19 mouse cellular contexts compared by ENCODE assay signal in genomic region chr4:77316644-77317043, GRCm38 (mm10).
DNase-seq lines count a peak whose midpoint lies in the region; ATAC-seq lines count a peak whose summit lies in the region.
"Had no signal": no experiment of that assay in that cellular context is flagged by ENCODE, and none has a peak within 500 bp of the region (broad histone marks: within the 10 kb centered on the region; RNA-seq: fewer than 3 reads in every experiment).

No protein-coding gene starts in this region.

- peak; percentile 45; the same call in 1 of the 2 replicates for ATAC-seq in hindbrain, embryonic 11.5 days (ENCODE audit: low FRiP score)
- peak; percentile 46 for ATAC-seq in hindbrain, embryonic 12.5 days (ENCODE audit: low FRiP score)
- ATAC-seq in midbrain, embryonic 14.5 days (ENCODE audit: low FRiP score, low TSS enrichment), result peak; percentile 57; the same call in 1 of the 2 replicates
- ATAC-seq in kidney, embryonic 14.5 days (ENCODE audit: low FRiP score, low TSS enrichment), result no peak
- ATAC-seq: intestine, embryonic 15.5 days; liver, embryonic 12.5 days had no signal

- H3K4me1 ChIP-seq in hindbrain, embryonic 11.5 days (replicated peaks; ENCODE audit: control insufficient read depth, insufficient read depth, low read length), result no peaks in the 10 kb centered on the region
- no peaks in the 10 kb centered on the region for H3K4me1 ChIP-seq in hindbrain, embryonic 10.5 days (replicated peaks)
- H3K4me1 ChIP-seq in hindbrain, embryonic 12.5 days, result peaks cover 8% of the 10 kb centered on the region
- peaks cover 10% of the 10 kb centered on the region for H3K4me1 ChIP-seq in midbrain, embryonic 14.5 days (ENCODE audit: control insufficient read depth, insufficient read depth, low read length)
- H3K4me1 ChIP-seq in kidney, embryonic 14.5 days (ENCODE audit: control insufficient read depth, insufficient read depth, low read length), result no peaks in the 10 kb centered on the region
- H3K4me1 ChIP-seq: heart, embryonic 10.5 days; intestine, embryonic 15.5 days; kidney, embryonic 15.5 days; limb, embryonic 10.5 days; liver, embryonic 12.5 days; lung, embryonic 15.5 days had no signal

- H3K36me3 ChIP-seq in hindbrain, embryonic 11.5 days (ENCODE audit: control insufficient read depth, insufficient read depth, low read length), result no peaks in the 10 kb centered on the region
- no peaks in the 10 kb centered on the region for H3K36me3 ChIP-seq in hindbrain, embryonic 10.5 days
- H3K36me3 ChIP-seq in hindbrain, embryonic 12.5 days, result no peaks in the 10 kb centered on the region
- no peaks in the 10 kb centered on the region for H3K36me3 ChIP-seq in midbrain, embryonic 14.5 days (ENCODE audit: control insufficient read depth, insufficient read depth, low read length)
- no peaks in the 10 kb centered on the region for H3K36me3 ChIP-seq in kidney, embryonic 14.5 days (ENCODE audit: control insufficient read depth, insufficient read depth, low read length)
- H3K36me3 ChIP-seq: heart, embryonic 10.5 days; intestine, embryonic 15.5 days; kidney, embryonic 15.5 days; limb, embryonic 10.5 days; liver, embryonic 12.5 days; lung, embryonic 15.5 days had no signal

- H3K9ac ChIP-seq in hindbrain, embryonic 11.5 days (ENCODE audit: low read depth, low read length), result no peak overlapping the region
- H3K9ac ChIP-seq in hindbrain, embryonic 12.5 days, result no peak overlapping the region
- no peak overlapping the region for H3K9ac ChIP-seq in midbrain, embryonic 14.5 days (replicated peaks; ENCODE audit: low read length)
- H3K9ac ChIP-seq in kidney, embryonic 14.5 days (ENCODE audit: low read depth, low read length), result no peak overlapping the region
- H3K9ac ChIP-seq: intestine, embryonic 15.5 days; kidney, embryonic 15.5 days; liver, embryonic 12.5 days; lung, embryonic 15.5 days had no signal

- no peak overlapping the region for H3K4me3 ChIP-seq in hindbrain, embryonic 11.5 days (ENCODE audit: low read depth, low read length)
- no peak overlapping the region for H3K4me3 ChIP-seq in hindbrain, embryonic 10.5 days
- no peak overlapping the region for H3K4me3 ChIP-seq in hindbrain, embryonic 12.5 days
- H3K4me3 ChIP-seq in midbrain, embryonic 14.5 days (replicated peaks; ENCODE audit: low read depth, low read length), result no peak overlapping the region
- H3K4me3 ChIP-seq in kidney, embryonic 14.5 days (ENCODE audit: low read length), result no peak overlapping the region
- H3K4me3 ChIP-seq: heart, embryonic 10.5 days; intestine, embryonic 15.5 days; kidney, embryonic 15.5 days; limb, embryonic 10.5 days; liver, embryonic 12.5 days; lung, embryonic 15.5 days had no signal

- H3K4me2 ChIP-seq in hindbrain, embryonic 11.5 days (replicated peaks; ENCODE audit: low read depth, low read length), result no peak overlapping the region
- no peak overlapping the region for H3K4me2 ChIP-seq in hindbrain, embryonic 12.5 days (replicated peaks)
- H3K4me2 ChIP-seq in midbrain, embryonic 14.5 days (ENCODE audit: low read length), result no peak overlapping the region
- H3K4me2 ChIP-seq in kidney, embryonic 14.5 days (replicated peaks; ENCODE audit: low read depth, low read length), result no peak overlapping the region
- H3K4me2 ChIP-seq: intestine, embryonic 15.5 days; kidney, embryonic 15.5 days; liver, embryonic 12.5 days; lung, embryonic 15.5 days had no signal

- H3K27me3 ChIP-seq in hindbrain, embryonic 11.5 days (ENCODE audit: control insufficient read depth, insufficient read depth, low read length), result no peaks in the 10 kb centered on the region
- H3K27me3 ChIP-seq in hindbrain, embryonic 10.5 days (ENCODE audit: insufficient read depth, poor library complexity, severe bottlenecking), result no peaks in the 10 kb centered on the region
- no peaks in the 10 kb centered on the region for H3K27me3 ChIP-seq in hindbrain, embryonic 12.5 days
- H3K27me3 ChIP-seq in midbrain, embryonic 14.5 days (ENCODE audit: control insufficient read depth, insufficient read depth, low read length), result no peaks in the 10 kb centered on the region
- H3K27me3 ChIP-seq in kidney, embryonic 14.5 days (ENCODE audit: control insufficient read depth, insufficient read depth, low read length), result no peaks in the 10 kb centered on the region
- H3K27me3 ChIP-seq: intestine, embryonic 15.5 days; kidney, embryonic 15.5 days; liver, embryonic 12.5 days; lung, embryonic 15.5 days had no signal

- WGBS in hindbrain, embryonic 11.5 days, result 57% methylated on average over 2 of the region's 2 CpGs
- WGBS in hindbrain, embryonic 10.5 days, result 62% methylated on average over 2 of the region's 2 CpGs
- WGBS in hindbrain, embryonic 12.5 days, result 37% methylated on average over 2 of the region's 2 CpGs
- 26% methylated on average over 2 of the region's 2 CpGs for WGBS in midbrain, embryonic 14.5 days
- 76% methylated on average over 2 of the region's 2 CpGs for WGBS in kidney, embryonic 14.5 days

- H3K9me3 ChIP-seq in hindbrain, embryonic 11.5 days (ENCODE audit: control insufficient read depth, low read length), result no peaks in the 10 kb centered on the region
- no peaks in the 10 kb centered on the region for H3K9me3 ChIP-seq in hindbrain, embryonic 10.5 days
- H3K9me3 ChIP-seq in hindbrain, embryonic 12.5 days (replicated peaks), result no peaks in the 10 kb centered on the region
- H3K9me3 ChIP-seq in midbrain, embryonic 14.5 days (ENCODE audit: control insufficient read depth, low read length), result no peaks in the 10 kb centered on the region
- H3K9me3 ChIP-seq in kidney, embryonic 14.5 days (ENCODE audit: control insufficient read depth, low read length), result no peaks in the 10 kb centered on the region
- H3K9me3 ChIP-seq: heart, embryonic 10.5 days; intestine, embryonic 15.5 days; kidney, embryonic 15.5 days; limb, embryonic 10.5 days; liver, embryonic 12.5 days; lung, embryonic 15.5 days had no signal

- DNase-seq in hindbrain, embryonic 11.5 days (ENCODE audit: low spot score), result no peak
- no peak for DNase-seq in hindbrain, embryonic 10.5 days (ENCODE audit: low spot score)
- DNase-seq in fibroblast of lung, adult 2 months (ENCODE audit: low read depth), result peak; percentile 17
- DNase-seq in midbrain, embryonic 14.5 days, result peak; percentile 45
- no peak for DNase-seq in liver
- DNase-seq in urinary bladder, postnatal 14 days (ENCODE audit: low spot score), result no peak
- DNase-seq: adrenal gland, postnatal 10 days; cerebellum, adult 8-10 months; gastrocnemius, postnatal 36 days; heart, postnatal 10 days; thymus, adult 18-20 months had no signal

- H3K27ac ChIP-seq in hindbrain, embryonic 11.5 days (ENCODE audit: low read depth, low read length), result no peak overlapping the region
- H3K27ac ChIP-seq in hindbrain, embryonic 10.5 days, result no peak overlapping the region
- no peak overlapping the region; the same call in 1 of the 2 replicates for H3K27ac ChIP-seq in hindbrain, embryonic 12.5 days
- 0 out of 2 replicates have a peak overlapping the region, but pooled peaks have one; percentile 26 for H3K27ac ChIP-seq in midbrain, embryonic 14.5 days (replicated peaks; ENCODE audit: low read depth, low read length)
- no peak overlapping the region for H3K27ac ChIP-seq in kidney, embryonic 14.5 days (ENCODE audit: low read depth, low read length)
- H3K27ac ChIP-seq: heart, embryonic 10.5 days; intestine, embryonic 15.5 days; kidney, embryonic 15.5 days; limb, embryonic 10.5 days; liver, embryonic 12.5 days; lung, embryonic 15.5 days had no signal

Comparison
In these comparisons a context has a peak if more than half of its experiments do, and no peak if none do; other contexts are left out.
1. DNase-seq: peak in fibroblast of lung, adult 2 months (single experiment) and midbrain, embryonic 14.5 days (single experiment); none in hindbrain, embryonic 11.5 days (single experiment), hindbrain, embryonic 10.5 days (single experiment), liver (single experiment) and urinary bladder, postnatal 14 days (single experiment).